In genomic region chr5:21168689-21169345, GRCm38 (mm10) we compare ENCODE assay signal across 9 mouse cellular contexts. TPM values are rescaled to one million over a fixed set of nuclear protein-coding genes. Genes with fewer than 3 reads are reported as not detected.
A peak's percentile ranks its signal among the peaks of the same experiment; 100 is the strongest.
DNase-seq lines count a peak whose midpoint lies in the region; ATAC-seq lines count a peak whose summit lies in the region.
"Had no signal": no experiment of that assay in that cellular context is flagged by ENCODE, and none has a peak within 500 bp of the region (broad histone marks: within the 10 kb centered on the region; RNA-seq: fewer than 3 reads in every experiment).

No protein-coding gene starts in this region.

- no peaks in the 10 kb centered on the region for H3K9me3 ChIP-seq in kidney, embryonic 15.5 days (replicated peaks)
- H3K9me3 ChIP-seq in forebrain, embryonic 16.5 days (ENCODE audit: control insufficient read depth, low read length) = no peaks in the 10 kb centered on the region

- peaks cover 13% of the 10 kb centered on the region for H3K4me1 ChIP-seq in kidney, embryonic 15.5 days
- peaks cover 28% of the 10 kb centered on the region for H3K4me1 ChIP-seq in forebrain, embryonic 16.5 days (replicated peaks; ENCODE audit: control insufficient read depth, insufficient read depth, low read length)

- H3K4me2 ChIP-seq in kidney, embryonic 15.5 days = no peak overlapping the region
- H3K4me2 ChIP-seq in forebrain, embryonic 16.5 days (ENCODE audit: low read length) = no peak overlapping the region

- no peaks in the 10 kb centered on the region for H3K27me3 ChIP-seq in kidney, embryonic 15.5 days
- no peaks in the 10 kb centered on the region for H3K27me3 ChIP-seq in forebrain, embryonic 16.5 days (replicated peaks; ENCODE audit: control insufficient read depth, insufficient read depth, low read length)

- WGBS in kidney, embryonic 15.5 days = 76% methylated on average over 8 of the region's 8 CpGs
- 21% methylated on average over 8 of the region's 8 CpGs for WGBS in forebrain, embryonic 16.5 days

- no peak overlapping the region for H3K9ac ChIP-seq in kidney, embryonic 15.5 days
- no peak overlapping the region for H3K9ac ChIP-seq in forebrain, embryonic 16.5 days (replicated peaks; ENCODE audit: low read depth, low read length)
- H3K9ac ChIP-seq: liver, embryonic 14.5 days had no signal

- no peak for DNase-seq in kidney, adult 9 months
- peak; percentile 31 for DNase-seq in adrenal gland, postnatal 25 days
- peak; percentile 53 for DNase-seq in layer of hippocampus, adult 9-11 months
- no peak for DNase-seq in urinary bladder, postnatal 14 days (ENCODE audit: low spot score)
- no peak for DNase-seq in thymus, postnatal 25 days
- DNase-seq in thymus, postnatal 36 days = no peak

- H3K27ac ChIP-seq in kidney, embryonic 15.5 days = peak overlapping the region; percentile 45; the same call in 1 of the 2 replicates
- H3K27ac ChIP-seq in forebrain, embryonic 16.5 days (ENCODE audit: low read length) = peak overlapping the region; percentile 80
- H3K27ac ChIP-seq: liver, embryonic 14.5 days had no signal

- no peak for ATAC-seq in kidney, embryonic 15.5 days (replicated peaks; ENCODE audit: low FRiP score)
- ATAC-seq in forebrain, embryonic 16.5 days = peak; percentile 88

- H3K4me3 ChIP-seq in kidney, embryonic 15.5 days (replicated peaks) = no peak overlapping the region
- H3K4me3 ChIP-seq in forebrain, embryonic 16.5 days (replicated peaks; ENCODE audit: low read length) = no peak overlapping the region

- no peaks in the 10 kb centered on the region for H3K36me3 ChIP-seq in kidney, embryonic 15.5 days
- no peaks in the 10 kb centered on the region for H3K36me3 ChIP-seq in forebrain, embryonic 16.5 days (ENCODE audit: control insufficient read depth, insufficient read depth)

RNA-seq across cellular contexts. Expression of gene Gsap, which starts 17.2 kb away (rescaled TPM):
- 1.6 and 2.0 TPM in 2 replicates for polyA plus RNA-seq in kidney, embryonic 15.5 days (2015; fragmentation: Nextera tagmentation; extraction: Ambion mirVana)
- 3.6 and 6.7 TPM in 2 replicates for total RNA-seq in adrenal gland, postnatal 25 days (2021)
- 11.2 and 11.9 TPM in 2 replicates for polyA plus RNA-seq in forebrain, embryonic 16.5 days (2015; fragmentation: Nextera tagmentation; extraction: Ambion mirVana)

Comparison
In these comparisons a context has a peak if more than half of its experiments do, and no peak if none do; other contexts are left out.
1. DNase-seq: peak in adrenal gland, postnatal 25 days (single experiment) and layer of hippocampus, adult 9-11 months (single experiment); none in kidney, adult 9 months (single experiment), urinary bladder, postnatal 14 days (single experiment), thymus, postnatal 25 days (single experiment) and thymus, postnatal 36 days (0 of 2).